Mouse (Mus musculus): Measurements from ENCODE around the gene Uxs1.
A peak's percentile ranks its signal among the peaks of the same experiment; 100 is the strongest.

Gene Uxs1

DNA sequence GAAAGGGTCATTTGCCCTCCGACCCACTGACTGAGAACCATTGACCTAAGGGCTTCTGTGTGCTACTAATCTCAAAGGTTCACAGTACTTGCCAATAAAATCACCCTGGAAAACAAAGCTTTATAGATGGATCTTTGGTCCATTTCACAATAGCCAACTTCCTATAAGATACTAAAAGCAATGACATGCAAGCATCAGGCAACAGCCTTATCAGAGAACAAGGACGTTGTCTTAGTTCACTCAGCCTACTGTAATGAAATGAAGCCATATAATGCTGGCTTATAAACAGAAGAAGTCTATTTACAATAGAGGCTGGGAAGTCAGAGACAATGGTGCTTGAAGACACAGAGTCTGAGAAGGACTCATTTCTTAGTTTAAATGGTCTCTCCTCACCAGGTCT lies 37.8 kb downstream of the Uxs1 start:
- DNase-seq: no peak

GRCm38 (mm10) chr1:43786711-43787110 lies 40.9 kb downstream of the Uxs1 start:
- no peak for DNase-seq

- no peak for DNase-seq
These were observed 42.3 kb downstream of the Uxs1 start for GRCm38 (mm10) chr1:43785316-43785715.

DNA sequence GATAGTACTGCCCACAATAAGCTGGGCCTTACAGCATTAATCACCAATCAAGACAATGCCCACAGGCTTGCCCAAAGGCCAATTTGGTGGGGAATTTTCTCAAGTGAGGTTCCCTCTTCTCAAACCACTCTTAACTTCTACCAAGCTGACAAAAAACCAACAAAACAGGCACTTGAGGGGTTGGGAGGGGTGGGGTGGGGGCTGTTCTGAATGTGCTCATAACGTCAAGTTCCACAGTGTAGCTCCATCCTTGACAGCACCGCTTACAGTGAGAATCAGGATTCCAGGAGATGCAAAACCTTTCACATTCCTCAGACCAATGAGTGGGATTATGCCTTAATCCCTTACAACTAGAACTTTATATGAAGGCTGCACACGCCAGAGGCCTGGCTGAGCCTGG lies 44.4 kb downstream of the Uxs1 start:
- DNase-seq: no peak

DNA sequence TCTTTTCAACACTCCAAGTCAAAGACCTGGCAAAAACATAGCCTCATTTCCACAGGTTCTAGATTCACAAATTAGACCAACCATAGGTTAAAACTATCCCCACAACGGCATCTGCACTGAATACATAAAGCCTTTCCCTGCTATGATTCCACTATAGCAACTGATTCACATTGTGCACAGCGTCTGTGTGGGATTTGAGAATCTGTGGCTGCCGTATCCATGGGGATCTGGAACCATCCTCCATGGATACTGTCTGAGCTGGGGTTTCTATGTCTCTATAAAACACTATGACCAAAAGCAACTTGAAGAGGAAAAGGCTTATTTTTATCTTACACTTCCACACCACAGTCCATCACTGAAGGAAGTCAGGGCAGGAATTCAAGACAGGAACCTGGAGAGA lies 44.9 kb downstream of the Uxs1 start:
- DNase-seq: peak; percentile 40

DNA sequence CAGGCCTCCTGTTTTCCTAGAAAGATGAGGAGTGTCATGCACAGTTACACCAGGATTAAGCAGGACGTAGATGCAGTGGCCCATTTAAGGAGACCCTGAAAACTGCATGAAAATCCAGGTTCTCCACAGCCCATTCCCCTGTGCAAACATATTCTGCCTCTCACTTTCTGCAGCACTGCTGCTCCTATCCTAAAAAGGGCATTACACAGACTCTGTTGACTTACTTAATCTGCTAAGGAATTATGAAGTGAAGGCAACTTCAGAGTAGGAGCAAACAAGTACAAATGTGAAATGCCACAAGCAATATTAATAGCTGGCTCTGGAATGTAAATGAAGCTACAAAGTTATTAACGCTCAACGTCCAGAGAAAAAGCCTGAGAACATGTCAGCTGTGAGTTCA lies 45.9 kb downstream of the Uxs1 start:
- DNase-seq: no peak

- no peak for DNase-seq
These were observed 46.4 kb downstream of the Uxs1 start for GRCm38 (mm10) chr1:43781195-43781594.

DNA sequence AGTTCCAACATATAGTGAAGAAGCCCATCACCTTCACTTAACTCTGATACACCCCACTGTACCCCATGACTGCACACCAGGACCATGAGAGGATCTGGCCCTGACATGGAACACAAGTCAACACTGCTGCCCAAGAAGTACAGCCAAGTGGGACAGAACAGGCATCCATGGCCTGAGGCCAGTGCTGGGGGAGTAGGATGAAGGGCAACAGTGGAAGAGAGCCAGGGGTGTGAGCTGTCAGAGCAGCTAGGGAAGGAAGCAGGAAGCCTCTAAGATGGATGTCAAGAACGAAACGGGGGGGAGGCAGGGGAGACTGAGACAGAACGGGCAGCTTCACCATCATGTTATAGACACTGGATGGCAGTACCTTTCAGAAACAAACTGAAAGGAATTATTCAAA lies 51.5 kb downstream of the Uxs1 start:
- no peak for DNase-seq

GRCm38 (mm10) chr1:43774126-43774525 lies 53.5 kb downstream of the Uxs1 start:
- DNase-seq: no peak

DNA sequence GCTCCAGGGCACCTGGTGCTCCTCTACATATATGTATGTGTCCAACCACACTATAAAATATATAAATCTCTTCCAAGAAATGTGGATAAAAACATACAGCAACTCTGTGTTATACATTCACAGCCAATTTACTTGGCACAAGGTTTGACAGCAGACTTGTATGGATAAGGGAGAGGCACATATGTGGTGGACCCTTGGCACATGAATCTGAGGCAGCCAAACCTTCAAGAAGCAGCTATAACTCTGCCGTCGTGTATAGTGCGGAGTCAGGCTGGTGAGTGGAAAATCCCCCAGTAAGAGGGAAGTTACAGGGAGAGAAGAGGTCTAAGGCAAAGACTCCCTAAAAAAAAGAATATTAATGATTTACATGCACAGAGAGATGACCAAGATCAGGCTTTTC lies 54.9 kb downstream of the Uxs1 start:
- no peak for DNase-seq

DNA sequence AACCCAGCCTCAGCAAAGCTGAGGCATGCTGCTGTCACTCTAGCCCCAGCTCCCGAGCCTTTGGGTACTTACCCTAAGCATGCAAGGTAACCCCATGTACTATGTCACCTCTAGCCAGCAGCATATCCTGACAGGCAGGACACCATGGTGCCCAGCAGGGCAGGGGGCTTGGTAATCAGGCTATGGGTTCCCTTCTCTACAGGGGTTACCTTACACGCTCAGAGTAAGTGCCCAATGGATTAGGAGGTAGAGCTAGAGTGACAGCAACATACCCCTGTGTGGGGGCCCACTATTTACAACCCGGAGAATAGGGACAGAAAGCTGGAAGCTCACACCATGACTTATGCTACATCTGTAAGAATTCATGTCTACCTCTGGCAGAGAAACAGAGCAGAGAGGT lies 57.6 kb downstream of the Uxs1 start:
- no peak for DNase-seq

- no peak for DNase-seq
These were observed 58.3 kb downstream of the Uxs1 start for GRCm38 (mm10) chr1:43769348-43769747.

DNA sequence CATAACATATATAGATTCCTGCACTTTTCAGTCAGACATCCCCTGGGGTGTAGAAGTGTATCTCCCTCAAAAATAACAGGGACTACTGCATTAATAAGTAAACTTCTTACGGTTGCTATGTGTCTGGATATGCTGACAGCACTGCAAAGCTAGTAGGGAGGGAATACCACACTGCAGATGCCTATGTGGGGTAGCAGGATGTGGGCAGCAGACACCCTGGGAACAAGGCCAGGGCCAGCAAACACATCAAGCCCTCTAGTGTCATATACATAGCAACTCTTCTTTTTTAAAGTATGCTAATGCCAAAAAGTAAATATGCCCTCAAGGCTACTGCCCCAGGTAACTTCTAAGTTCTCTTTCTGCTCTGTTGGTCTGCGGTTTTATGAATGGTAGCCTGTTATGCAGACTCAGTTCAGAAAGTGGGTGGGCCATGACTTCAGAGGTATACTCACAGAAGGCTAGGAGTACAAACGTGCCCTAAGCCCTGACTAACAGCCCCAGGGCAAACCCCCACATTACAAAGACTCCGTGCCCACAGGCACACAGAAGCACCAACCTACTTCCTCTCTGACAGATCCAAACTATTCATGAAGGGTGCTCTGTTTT lies 59.1 kb downstream of the Uxs1 start:
- DNase-seq: no peak

GRCm38 (mm10) chr1:43766328-43766727 lies 61.3 kb downstream of the Uxs1 start:
- no peak for DNase-seq

- DNase-seq: no peak
These were observed 63.1 kb downstream of the Uxs1 start for GRCm38 (mm10) chr1:43764481-43764880.

DNA sequence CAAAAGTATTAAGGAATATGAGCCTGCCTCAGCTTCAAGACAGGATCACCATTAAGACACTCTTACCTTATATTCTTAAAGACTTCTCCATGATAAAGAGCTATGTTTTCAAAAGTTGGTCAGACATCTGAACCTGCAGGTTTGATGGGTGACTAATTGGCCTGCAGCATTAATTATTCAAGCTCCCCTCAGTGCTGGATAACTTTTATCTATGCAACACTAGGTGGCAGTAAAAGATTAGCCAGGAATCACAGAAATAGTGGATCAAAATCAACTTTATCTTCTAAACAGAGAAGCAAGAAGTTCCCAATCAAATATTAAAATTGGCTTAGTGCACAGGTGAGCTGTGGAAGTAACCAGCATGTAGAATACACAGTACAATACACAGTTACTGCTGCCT lies 67.5 kb downstream of the Uxs1 start:
- DNase-seq: no peak

- DNase-seq: no peak
These were observed 72.9 kb downstream of the Uxs1 start for GRCm38 (mm10) chr1:43754448-43755312.

DNA sequence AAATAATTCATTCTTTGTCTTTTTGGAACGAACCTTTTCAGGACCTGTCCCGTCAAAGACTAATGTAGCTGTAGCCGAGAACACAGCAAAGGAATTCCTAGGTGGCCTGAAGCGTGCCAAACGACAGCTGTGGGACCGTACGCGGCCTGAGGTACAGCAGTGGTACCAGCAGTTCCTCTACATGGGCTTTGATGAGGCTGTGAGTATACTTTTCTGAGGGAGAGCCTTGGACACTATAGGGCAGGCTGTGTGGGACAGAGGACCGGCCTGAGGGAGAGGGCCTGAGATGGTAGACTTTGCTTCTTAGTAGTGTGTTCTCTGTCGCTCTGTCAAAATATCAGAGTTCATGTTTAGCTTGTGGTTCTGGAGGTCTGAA lies 89.1 kb downstream of the Uxs1 start:
- no peak for DNase-seq

- DNase-seq: no peak
These were observed 89.6 kb downstream of the Uxs1 start for GRCm38 (mm10) chr1:43737812-43738518.

DNA sequence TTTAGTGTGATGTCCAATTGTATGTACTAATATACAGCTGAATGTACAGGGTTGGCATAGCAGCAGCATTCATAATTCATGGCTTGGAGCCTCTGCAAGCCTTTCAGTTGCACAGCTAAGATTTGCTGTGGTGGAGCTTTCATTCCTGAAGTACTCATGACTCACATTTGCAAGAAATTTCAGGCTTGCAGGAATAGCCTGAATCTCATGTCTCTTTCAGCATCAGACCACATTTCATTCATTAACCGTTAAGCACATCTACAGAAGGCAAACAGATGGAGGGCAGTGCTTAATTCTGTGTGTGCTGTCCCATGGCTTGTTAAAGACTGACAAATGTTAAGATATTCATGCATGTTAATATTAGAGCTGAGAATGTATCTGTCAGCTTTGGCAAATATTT lies 94.9 kb downstream of the Uxs1 start:
- DNase-seq: no peak

DNA sequence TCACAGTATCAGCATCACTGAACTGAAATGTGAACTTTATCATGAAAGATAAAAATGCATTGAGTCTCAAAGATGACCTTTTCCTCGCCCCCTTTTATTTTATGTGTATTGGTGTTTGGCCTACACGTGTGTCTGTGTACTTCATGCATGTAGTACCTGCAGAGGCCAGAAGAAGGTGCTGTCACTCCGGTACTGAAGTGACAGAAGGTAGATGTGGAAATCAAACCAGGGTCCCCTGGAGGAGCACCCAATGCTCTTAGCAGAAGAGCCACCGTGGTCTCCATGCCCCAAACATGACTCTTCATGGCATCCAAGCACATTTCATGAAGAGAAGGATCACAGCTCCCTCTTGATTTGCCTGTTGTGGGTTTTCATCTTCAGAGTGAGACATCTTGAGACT lies 95.5 kb downstream of the Uxs1 start:
- no peak for DNase-seq

- DNase-seq: peak; percentile 43
These were observed 97.1 kb downstream of the Uxs1 start, which contains the start of gene 1500015O10Rik for GRCm38 (mm10) chr1:43730491-43730924. TSS of gene 1500015O10Rik (plus strand) at chr1:43730602.

DNA sequence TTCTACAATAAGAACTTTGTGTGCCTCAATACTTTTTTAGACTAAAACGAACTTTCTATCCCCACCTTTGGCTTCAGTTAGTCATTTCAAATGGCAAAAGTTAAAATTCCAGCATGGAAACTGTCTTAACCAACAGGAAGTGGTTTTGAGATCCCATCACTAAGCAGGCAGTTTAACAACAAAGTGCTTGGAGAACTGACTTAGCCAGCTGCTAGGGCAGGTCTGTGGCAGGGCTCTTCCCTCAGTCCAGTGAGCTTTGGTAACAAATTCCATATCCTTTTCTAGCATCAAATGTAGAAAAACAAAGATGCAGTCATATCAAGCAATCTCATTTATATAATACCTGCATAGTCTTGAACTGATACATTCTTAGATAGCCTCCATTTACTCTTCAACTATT lies 105.1 kb downstream of the Uxs1 start:
- no peak for DNase-seq

DNA sequence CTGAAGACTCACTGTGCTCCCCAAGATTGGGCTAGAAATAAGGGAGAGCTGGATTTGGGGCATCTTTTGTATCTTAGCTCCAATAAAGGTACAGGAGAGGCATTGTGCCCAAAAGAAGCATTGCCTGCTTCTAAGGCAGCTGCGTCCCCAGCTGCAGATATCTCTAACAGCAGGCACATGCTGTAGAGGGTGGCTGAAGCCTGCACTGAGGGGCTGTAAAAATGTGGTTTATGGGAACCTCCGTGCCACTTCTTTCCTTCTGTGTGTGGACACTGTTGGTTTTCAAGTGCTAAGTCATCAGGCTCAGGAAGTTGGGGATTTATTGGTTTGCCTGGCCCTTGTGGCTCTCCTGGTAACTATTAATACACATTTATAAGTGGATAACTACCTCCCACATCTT lies 108.8 kb downstream of the Uxs1 start:
- DNase-seq: no peak

All from right cerebral cortex, postnatal 25 days (tissue).